Mouse (Mus musculus) CD4-positive naive resting alpha-beta T cell, adult 76 days (primary cell): Measurements from ENCODE around the gene C030005K15Rik. TPM values are rescaled to one million over a fixed set of nuclear protein-coding genes. Genes with fewer than 3 reads are reported as not detected.

Experiments
- total RNA-seq: library from RNA; stranded (reverse); gene quantifications from one replicate; pipeline ENCODE4 v1.2.4, GENCODE M21; 2023

C030005K15Rik gene
- not detected for total RNA-seq

DNA sequence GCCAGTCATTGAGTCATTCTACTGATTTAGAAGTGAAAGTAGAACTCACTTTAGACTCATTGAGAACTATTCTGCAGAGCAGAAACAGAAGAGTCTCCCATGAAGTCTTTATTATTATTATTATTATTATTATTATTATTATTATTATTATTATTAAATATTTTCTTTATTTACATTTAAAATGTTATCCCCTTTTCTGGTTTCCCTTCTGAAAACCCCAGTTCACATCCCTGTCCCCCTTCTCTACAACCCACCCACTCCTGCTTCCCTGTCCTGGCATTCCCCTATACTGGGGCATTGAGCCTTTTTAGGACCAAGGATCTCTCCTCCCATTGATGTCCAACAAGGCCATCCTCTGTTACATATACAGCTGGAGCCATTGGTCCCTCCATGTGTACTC, at the start of gene C030005K15Rik:
Gene C030005K15Rik (minus strand): TSS at position 101 of the 400 bp plus-strand sequence.

DNA sequence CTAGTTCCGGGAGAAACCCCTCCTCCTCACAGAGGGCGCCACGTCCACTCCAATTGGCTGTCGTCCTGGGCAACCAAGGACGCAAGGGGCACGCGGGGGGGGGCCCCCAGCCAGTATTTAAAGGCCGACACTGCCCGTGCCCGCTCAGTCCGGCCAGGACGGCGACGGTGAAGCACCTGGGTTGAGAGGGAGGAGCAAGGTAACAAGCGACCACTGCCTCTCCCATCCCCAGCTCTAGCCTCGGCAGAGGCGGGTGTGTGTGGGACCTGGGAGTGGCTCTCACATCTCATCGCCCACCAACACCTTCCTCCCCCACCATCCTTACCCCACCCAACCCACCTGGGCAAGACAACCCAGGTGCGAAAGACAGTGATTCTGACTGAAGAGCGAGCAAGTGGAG, 33.6 kb downstream of the C030005K15Rik start, which contains the start of gene Ccer1:
Gene Ccer1 (plus strand): TSS at position 147 of the 400 bp plus-strand sequence.

Other genes with a start within 250 kb of the C030005K15Rik start
- 1.4 TPM for gene Dcn, start 247.1 kb downstream of the C030005K15Rik start, total RNA-seq
- not detected for gene Lum, start 161.6 kb downstream of the C030005K15Rik start, total RNA-seq
- not detected for gene Kera, start 119.9 kb downstream of the C030005K15Rik start, total RNA-seq
- gene Epyc, start 82.7 kb downstream of the C030005K15Rik start, total RNA-seq, result not detected
- gene Ccer1, start 33.7 kb downstream of the C030005K15Rik start, total RNA-seq, result not detected